In genomic region chr5:150115271-150116092, GRCm38 (mm10) we compare ENCODE assay signal across 8 mouse cellular contexts. TPM values are rescaled to one million over a fixed set of nuclear protein-coding genes. Genes with fewer than 3 reads are reported as not detected.
A peak's percentile ranks its signal among the peaks of the same experiment; 100 is the strongest.
DNase-seq lines count a peak whose midpoint lies in the region; ATAC-seq and TF ChIP-seq lines count a peak whose summit lies in the region.

No protein-coding gene starts in this region.

- 0 out of 2 replicates have a peak overlapping the region, but pooled peaks have one; percentile 6 for H3K4me2 ChIP-seq in embryonic facial prominence, embryonic 15.5 days (replicated peaks)
- peak overlapping the region; percentile 17; the same call in 1 of the 2 replicates for H3K4me2 ChIP-seq in hindbrain, embryonic 14.5 days (replicated peaks)
- H3K4me2 ChIP-seq in neural tube, embryonic 14.5 days (ENCODE audit: low read depth, low read length): peak overlapping the region; percentile 8; the same call in 1 of the 2 replicates

- H3K9ac ChIP-seq in embryonic facial prominence, embryonic 15.5 days: no peak overlapping the region
- H3K9ac ChIP-seq in hindbrain, embryonic 14.5 days: no peak overlapping the region
- no peak overlapping the region for H3K9ac ChIP-seq in neural tube, embryonic 14.5 days (replicated peaks; ENCODE audit: low read depth, low read length)

- WGBS in embryonic facial prominence, embryonic 15.5 days: 41% methylated on average over 16 of the region's 16 CpGs
- WGBS in hindbrain, embryonic 14.5 days: 39% methylated on average over 16 of the region's 16 CpGs
- WGBS in neural tube, embryonic 14.5 days: 36% methylated on average over 16 of the region's 16 CpGs
- 60% methylated on average over 16 of the region's 16 CpGs for WGBS in kidney, adult 2 months

- peak in 1 of 2 experiments; percentile 6 for DNase-seq in layer of hippocampus, adult 2 months (ENCODE audit: low spot score in 2 of 2)
- DNase-seq in layer of hippocampus, postnatal 25 days (ENCODE audit: extremely low spot score in 1 of 2, low spot score in 1 of 2): no peak
- DNase-seq in hindbrain, embryonic 14.5 days (ENCODE audit: low spot score): no peak
- DNase-seq in kidney, adult 8-10 months: no peak
- no peak for DNase-seq in frontal cortex, postnatal 36 days (ENCODE audit: low spot score in 2 of 2)
- DNase-seq in kidney, adult 2 months: no peak

- TF ChIP-seq POLR2A in kidney, adult 2 months (IDR thresholded peaks at IDR 0.05; ENCODE audit: low read depth, low read length): no peak

- H3K27me3 ChIP-seq in embryonic facial prominence, embryonic 15.5 days: no peaks in the 10 kb centered on the region
- H3K27me3 ChIP-seq in hindbrain, embryonic 14.5 days (ENCODE audit: control insufficient read depth, insufficient read depth, low read length): no peaks in the 10 kb centered on the region
- no peaks in the 10 kb centered on the region for H3K27me3 ChIP-seq in neural tube, embryonic 14.5 days (ENCODE audit: control insufficient read depth, insufficient read depth, low read length)
- no peaks in the 10 kb centered on the region; the same call in 1 of the 2 replicates for H3K27me3 ChIP-seq in kidney, adult 2 months (replicated peaks; ENCODE audit: control insufficient read depth, insufficient read depth, low read length)

- ATAC-seq in embryonic facial prominence, embryonic 15.5 days (ENCODE audit: insufficient number of reproducible peaks, low FRiP score, low TSS enrichment, low read depth): 0 out of 2 replicates have a peak, but pooled peaks have one; percentile 22
- no peak for ATAC-seq in hindbrain, embryonic 14.5 days (ENCODE audit: low FRiP score)
- no peak; the same call in 1 of the 2 replicates for ATAC-seq in neural tube, embryonic 14.5 days (ENCODE audit: low read depth)

- H3K9me3 ChIP-seq in embryonic facial prominence, embryonic 15.5 days (replicated peaks): no peaks in the 10 kb centered on the region
- H3K9me3 ChIP-seq in hindbrain, embryonic 14.5 days (ENCODE audit: control insufficient read depth, low read length): no peaks in the 10 kb centered on the region
- no peaks in the 10 kb centered on the region for H3K9me3 ChIP-seq in neural tube, embryonic 14.5 days (ENCODE audit: control insufficient read depth, low read length)

- TF ChIP-seq CTCF in layer of hippocampus, adult 2 months (conservative IDR thresholded peaks at IDR 0.05): no peak
- TF ChIP-seq CTCF in kidney, adult 2 months (conservative IDR thresholded peaks at IDR 0.05; ENCODE audit: insufficient read depth, insufficient read length, low read depth, low read length): no peak

- H3K4me1 ChIP-seq in embryonic facial prominence, embryonic 15.5 days: peaks cover 23% of the 10 kb centered on the region
- H3K4me1 ChIP-seq in hindbrain, embryonic 14.5 days (replicated peaks; ENCODE audit: control insufficient read depth, insufficient read depth, low read length): peaks cover 15% of the 10 kb centered on the region; the same call in 1 of the 2 replicates
- peaks cover 13% of the 10 kb centered on the region for H3K4me1 ChIP-seq in neural tube, embryonic 14.5 days (ENCODE audit: control insufficient read depth, insufficient read depth, low read length)
- peaks cover 5% of the 10 kb centered on the region; the same call in 1 of the 2 replicates for H3K4me1 ChIP-seq in kidney, adult 2 months (ENCODE audit: control insufficient read depth, insufficient read depth, low read length)

- peak overlapping the region; percentile 48; the same call in 1 of the 2 replicates for H3K27ac ChIP-seq in layer of hippocampus, adult 2 months
- H3K27ac ChIP-seq in embryonic facial prominence, embryonic 15.5 days (replicated peaks): peak overlapping the region; percentile 5; the same call in 1 of the 2 replicates
- H3K27ac ChIP-seq in hindbrain, embryonic 14.5 days: peak overlapping the region; percentile 51
- H3K27ac ChIP-seq in neural tube, embryonic 14.5 days (ENCODE audit: low read depth, low read length): no peak overlapping the region; the same call in 1 of the 2 replicates
- no peak overlapping the region for H3K27ac ChIP-seq in kidney, adult 2 months (ENCODE audit: insufficient read depth, low read depth, low read length)

- H3K4me3 ChIP-seq in layer of hippocampus, adult 2 months: no peak overlapping the region
- no peak overlapping the region for H3K4me3 ChIP-seq in embryonic facial prominence, embryonic 15.5 days (replicated peaks)
- no peak overlapping the region for H3K4me3 ChIP-seq in hindbrain, embryonic 14.5 days (replicated peaks; ENCODE audit: low read length)
- H3K4me3 ChIP-seq in neural tube, embryonic 14.5 days (ENCODE audit: low read depth, low read length): no peak overlapping the region
- no peak overlapping the region for H3K4me3 ChIP-seq in kidney, adult 2 months (ENCODE audit: insufficient read depth, low read depth, low read length)

- H3K36me3 ChIP-seq in embryonic facial prominence, embryonic 15.5 days: no peaks in the 10 kb centered on the region
- no peaks in the 10 kb centered on the region for H3K36me3 ChIP-seq in hindbrain, embryonic 14.5 days (replicated peaks; ENCODE audit: control insufficient read depth, insufficient read depth)
- no peaks in the 10 kb centered on the region for H3K36me3 ChIP-seq in neural tube, embryonic 14.5 days (ENCODE audit: control insufficient read depth, insufficient read depth, low read length)
- no peaks in the 10 kb centered on the region for H3K36me3 ChIP-seq in kidney, adult 2 months (ENCODE audit: control insufficient read depth, insufficient read depth, low read length)

RNA-seq across cellular contexts. Expression of gene Fry, which starts 3.0 kb away (rescaled TPM):
- 100 to 1,000 TPM; 215 to 246 TPM for total RNA-seq in layer of hippocampus, adult 2 months (2021)
- 100 to 1,000 TPM; 195 to 242 TPM for total RNA-seq in layer of hippocampus, postnatal 25 days (2021)
- polyA plus RNA-seq in embryonic facial prominence, embryonic 15.5 days (2015; fragmentation: Nextera tagmentation; extraction: Ambion mirVana): 9.8 and 11.4 TPM in 2 replicates
- polyA plus RNA-seq in hindbrain, embryonic 14.5 days (2014; fragmentation: Nextera tagmentation; extraction: Ambion mirVana): 58.8 and 66.7 TPM in 2 replicates
- polyA plus RNA-seq in neural tube, embryonic 14.5 days (2014; fragmentation: Nextera tagmentation; extraction: Ambion mirVana): 73.7 and 85.1 TPM in 2 replicates
- polyA plus RNA-seq in kidney, adult 2 months (2012; rRNA removed): 12.6 and 12.9 TPM in 2 replicates

Comparison
In these comparisons a context has a peak if more than half of its experiments do, and no peak if none do; other contexts are left out.
1. H3K27ac ChIP-seq: peak in layer of hippocampus, adult 2 months (single experiment), embryonic facial prominence, embryonic 15.5 days (single experiment) and hindbrain, embryonic 14.5 days (single experiment); none in neural tube, embryonic 14.5 days (single experiment) and kidney, adult 2 months (single experiment).
2. Peak in every context shown above with its lines, with median percentiles within 50 percentile points of each other: H3K4me2 ChIP-seq.